Mouse (Mus musculus) spleen, adult 18-20 months (tissue): Measurements from ENCODE around the gene Cfap54.
A peak's percentile ranks its signal among the peaks of the same experiment; 100 is the strongest.

Source experiments
- DNase-seq, 2 experiments: peaks; one replicate each; pipeline ENCODE4 v3.0.0; 2022; ENCODE audit warnings: mixed read lengths in 2 of 2

Gene Cfap54

GRCm38 (mm10) chr10:93081133-93081779, at the start of gene Cfap54:
Cfap54 (minus strand) TSS chr10:93081618.
- peak; percentile 69 to 82 for DNase-seq

GRCm38 (mm10) chr10:93130456-93130940, 49.1 kb upstream of the Cfap54 start:
- no peak for DNase-seq

GRCm38 (mm10) chr10:93129904-93130455, 48.6 kb upstream of the Cfap54 start:
- DNase-seq = no peak

GRCm38 (mm10) chr10:93129345-93129744, 47.9 kb upstream of the Cfap54 start:
- DNase-seq = no peak

- DNase-seq = no peak
Observed at GRCm38 (mm10) chr10:93128566-93128965, 47.1 kb upstream of the Cfap54 start.

- no peak for DNase-seq
Observed at GRCm38 (mm10) chr10:93126025-93126424, 44.6 kb upstream of the Cfap54 start.

GRCm38 (mm10) chr10:93123957-93124613, 42.7 kb upstream of the Cfap54 start:
- peak; percentile 61 to 64 for DNase-seq

- no peak for DNase-seq
Observed at GRCm38 (mm10) chr10:93123310-93123709, 41.9 kb upstream of the Cfap54 start.

GRCm38 (mm10) chr10:93122399-93123184, 41.2 kb upstream of the Cfap54 start:
- DNase-seq = no peak

GRCm38 (mm10) chr10:93121262-93121860, 39.9 kb upstream of the Cfap54 start:
- no peak for DNase-seq

- no peak for DNase-seq
Observed at GRCm38 (mm10) chr10:93119809-93120208, 38.4 kb upstream of the Cfap54 start.

GRCm38 (mm10) chr10:93116636-93117035, 35.2 kb upstream of the Cfap54 start:
- no peak for DNase-seq

- no peak for DNase-seq
Observed at GRCm38 (mm10) chr10:93115743-93116142, 34.3 kb upstream of the Cfap54 start.

- no peak for DNase-seq
Observed at GRCm38 (mm10) chr10:93114782-93115181, 33.4 kb upstream of the Cfap54 start.

GRCm38 (mm10) chr10:93113968-93114367, 32.5 kb upstream of the Cfap54 start:
- no peak for DNase-seq

- DNase-seq = no peak
Observed at GRCm38 (mm10) chr10:93112021-93112420, 30.6 kb upstream of the Cfap54 start.

- no peak for DNase-seq
Observed at GRCm38 (mm10) chr10:93111412-93111811, 30.0 kb upstream of the Cfap54 start.

- DNase-seq = no peak
Observed at GRCm38 (mm10) chr10:93105358-93105757, 23.9 kb upstream of the Cfap54 start.

- no peak for DNase-seq
Observed at GRCm38 (mm10) chr10:93104357-93104756, 22.9 kb upstream of the Cfap54 start.

GRCm38 (mm10) chr10:93103676-93104075, 22.3 kb upstream of the Cfap54 start:
- DNase-seq = no peak

GRCm38 (mm10) chr10:93102321-93102720, 20.9 kb upstream of the Cfap54 start:
- DNase-seq = no peak

GRCm38 (mm10) chr10:93098211-93098805, 16.9 kb upstream of the Cfap54 start:
- DNase-seq = no peak
